Mouse (Mus musculus): ENCODE measurements at regions not wholly inside any gene's neighbourhood (a gene's known extent, or its start where the extent isn't known, plus 50 kb on each side); places are given as distances from the start of the nearest gene placed in this dataset.

- Histone ChIP-seq H3K4me1 (ENCODE audit: control insufficient read depth in 2 of 2, insufficient read depth in 2 of 2, low read length in 2 of 2, poor library complexity in 1 of 2) (no peaks in the 10 kb centered on the region), H3K9ac (ENCODE audit: insufficient read depth, low read depth, low read length, poor library complexity, severe bottlenecking) (no peak overlapping the region), H3K36me3 (ENCODE audit: control insufficient read depth, insufficient read depth, low read length, poor library complexity, severe bottlenecking) (no peaks in the 10 kb centered on the region), H3K27ac (ENCODE audit: insufficient read depth, low read depth, low read length, poor library complexity, severe bottlenecking) (no peak overlapping the region), H3K4me3 (ENCODE audit: insufficient read depth in 1 of 2, low read depth in 1 of 2, low read length in 2 of 2, poor library complexity in 1 of 2, severe bottlenecking in 1 of 2) (no peak overlapping the region), H3K9me3 (ENCODE audit: control insufficient read depth, insufficient read depth, low read depth, low read length) (no peaks in the 10 kb centered on the region)
- DNase-seq (ENCODE audit: low read depth, low spot score) = no peak
- in situ Hi-C loops (cut with MboI; ENCODE audit: low sequenced_read_pairs in 2 of 2, unreplicated experiment in 2 of 2) = loop anchor here in 1 of 2 experiments (25.0 kb wide), 1 partner anchor 1016 kb away; no protein-coding TSS in a partner anchor
- TF ChIP-seq MAFK (IDR thresholded peaks at IDR 0.05; ENCODE audit: insufficient read depth, low read depth, low read length) (no peak), CHD2 (IDR thresholded peaks at IDR 0.05; ENCODE audit: low read depth, low read length) (no peak), ZC3H11A (IDR thresholded peaks at IDR 0.05; ENCODE audit: borderline replicate concordance, low read depth, low read length) (no peak), ZNF384 (IDR thresholded peaks at IDR 0.05; ENCODE audit: low read depth, low read length) (no peak), HCFC1 (IDR thresholded peaks at IDR 0.05; ENCODE audit: borderline replicate concordance, insufficient read depth, low read length) (no peak)
Observed at GRCm38 (mm10) chr13:115696197-115696596, 594.4 kb upstream of the Itga1 start.

- in situ Hi-C loops (cut with MboI; ENCODE audit: low sequenced_read_pairs in 2 of 2, unreplicated experiment in 2 of 2) = loop anchor here in 1 of 2 experiments (25.0 kb wide), 1 partner anchor 1025 kb away; no protein-coding TSS in a partner anchor
- H3K4me3 ChIP-seq (ENCODE audit: insufficient read depth in 1 of 2, low read depth in 1 of 2, low read length in 2 of 2, poor library complexity in 1 of 2, severe bottlenecking in 1 of 2) = no peak overlapping the region
Observed at GRCm38 (mm10) chr13:115687426-115687825, 585.7 kb upstream of the Itga1 start.

GRCm38 (mm10) chr13:115679591-115679990, 577.8 kb upstream of the Itga1 start:
- Histone ChIP-seq H3K27ac (ENCODE audit: insufficient read depth, low read depth, low read length, poor library complexity, severe bottlenecking) (no peak overlapping the region), H3K36me3 (ENCODE audit: control insufficient read depth, insufficient read depth, low read length, poor library complexity, severe bottlenecking) (no peaks in the 10 kb centered on the region), H3K9me3 (ENCODE audit: control insufficient read depth, insufficient read depth, low read depth, low read length) (no peaks in the 10 kb centered on the region), H3K4me3 (ENCODE audit: insufficient read depth in 1 of 2, low read depth in 1 of 2, low read length in 2 of 2, poor library complexity in 1 of 2, severe bottlenecking in 1 of 2) (no peak overlapping the region), H3K9ac (ENCODE audit: insufficient read depth, low read depth, low read length, poor library complexity, severe bottlenecking) (no peak overlapping the region), H3K4me1 (ENCODE audit: control insufficient read depth in 2 of 2, insufficient read depth in 2 of 2, low read length in 2 of 2, poor library complexity in 1 of 2) (no peaks in the 10 kb centered on the region)
- DNase-seq (ENCODE audit: low read depth, low spot score) = no peak
- TF ChIP-seq ZC3H11A (IDR thresholded peaks at IDR 0.05; ENCODE audit: borderline replicate concordance, low read depth, low read length) (no peak), HCFC1 (IDR thresholded peaks at IDR 0.05; ENCODE audit: borderline replicate concordance, insufficient read depth, low read length) (no peak), MAFK (IDR thresholded peaks at IDR 0.05; ENCODE audit: insufficient read depth, low read depth, low read length) (no peak), ZNF384 (IDR thresholded peaks at IDR 0.05; ENCODE audit: low read depth, low read length) (no peak), CHD2 (IDR thresholded peaks at IDR 0.05; ENCODE audit: low read depth, low read length) (no peak)
- in situ Hi-C loops (cut with MboI; ENCODE audit: low sequenced_read_pairs in 2 of 2, unreplicated experiment in 2 of 2) = loop anchor here in 1 of 2 experiments (25.0 kb wide), 1 partner anchor 1033 kb away; no protein-coding TSS in a partner anchor

More at GRCm38 (mm10) chr13:115687426-115687825, 585.7 kb upstream of the Itga1 start:
- DNase-seq (ENCODE audit: low read depth, low spot score) = no peak
- Histone ChIP-seq H3K9ac (ENCODE audit: insufficient read depth, low read depth, low read length, poor library complexity, severe bottlenecking) (no peak overlapping the region), H3K9me3 (ENCODE audit: control insufficient read depth, insufficient read depth, low read depth, low read length) (no peaks in the 10 kb centered on the region), H3K4me1 (ENCODE audit: control insufficient read depth in 2 of 2, insufficient read depth in 2 of 2, low read length in 2 of 2, poor library complexity in 1 of 2) (no peaks in the 10 kb centered on the region), H3K36me3 (ENCODE audit: control insufficient read depth, insufficient read depth, low read length, poor library complexity, severe bottlenecking) (no peaks in the 10 kb centered on the region), H3K27ac (ENCODE audit: insufficient read depth, low read depth, low read length, poor library complexity, severe bottlenecking) (no peak overlapping the region)
- TF ChIP-seq ZC3H11A (IDR thresholded peaks at IDR 0.05; ENCODE audit: borderline replicate concordance, low read depth, low read length) = no peak

GRCm38 (mm10) chr13:115676836-115677235, 575.1 kb upstream of the Itga1 start:
- in situ Hi-C loops (cut with MboI; ENCODE audit: low sequenced_read_pairs in 2 of 2, unreplicated experiment in 2 of 2) = loop anchor here in 1 of 2 experiments (25.0 kb wide), 1 partner anchor 1035 kb away; no protein-coding TSS in a partner anchor
- TF ChIP-seq ZNF384 (IDR thresholded peaks at IDR 0.05; ENCODE audit: low read depth, low read length) (no peak), CHD2 (IDR thresholded peaks at IDR 0.05; ENCODE audit: low read depth, low read length) (no peak), MAFK (IDR thresholded peaks at IDR 0.05; ENCODE audit: insufficient read depth, low read depth, low read length) (no peak), ZC3H11A (IDR thresholded peaks at IDR 0.05; ENCODE audit: borderline replicate concordance, low read depth, low read length) (no peak), HCFC1 (IDR thresholded peaks at IDR 0.05; ENCODE audit: borderline replicate concordance, insufficient read depth, low read length) (no peak)

GRCm38 (mm10) chr13:115673729-115674128, 572.0 kb upstream of the Itga1 start:
- DNase-seq (ENCODE audit: low read depth, low spot score) = no peak

More at GRCm38 (mm10) chr13:115676836-115677235, 575.1 kb upstream of the Itga1 start:
- no peak overlapping the region for H3K9ac ChIP-seq (ENCODE audit: insufficient read depth, low read depth, low read length, poor library complexity, severe bottlenecking)
- no peak for DNase-seq (ENCODE audit: low read depth, low spot score)
- no peak overlapping the region for H3K4me3 ChIP-seq (ENCODE audit: insufficient read depth in 1 of 2, low read depth in 1 of 2, low read length in 2 of 2, poor library complexity in 1 of 2, severe bottlenecking in 1 of 2)
- no peaks in the 10 kb centered on the region for H3K9me3 ChIP-seq (ENCODE audit: control insufficient read depth, insufficient read depth, low read depth, low read length)
- no peaks in the 10 kb centered on the region for H3K4me1 ChIP-seq (ENCODE audit: control insufficient read depth in 2 of 2, insufficient read depth in 2 of 2, low read length in 2 of 2, poor library complexity in 1 of 2)
- H3K27ac ChIP-seq (ENCODE audit: insufficient read depth, low read depth, low read length, poor library complexity, severe bottlenecking) = no peak overlapping the region
- H3K36me3 ChIP-seq (ENCODE audit: control insufficient read depth, insufficient read depth, low read length, poor library complexity, severe bottlenecking) = no peaks in the 10 kb centered on the region

More at GRCm38 (mm10) chr13:115673729-115674128, 572.0 kb upstream of the Itga1 start:
- Histone ChIP-seq H3K27ac (ENCODE audit: insufficient read depth, low read depth, low read length, poor library complexity, severe bottlenecking) (no peak overlapping the region), H3K9ac (ENCODE audit: insufficient read depth, low read depth, low read length, poor library complexity, severe bottlenecking) (no peak overlapping the region), H3K9me3 (ENCODE audit: control insufficient read depth, insufficient read depth, low read depth, low read length) (no peaks in the 10 kb centered on the region), H3K4me3 (ENCODE audit: insufficient read depth in 1 of 2, low read depth in 1 of 2, low read length in 2 of 2, poor library complexity in 1 of 2, severe bottlenecking in 1 of 2) (no peak overlapping the region), H3K4me1 (ENCODE audit: control insufficient read depth in 2 of 2, insufficient read depth in 2 of 2, low read length in 2 of 2, poor library complexity in 1 of 2) (no peaks in the 10 kb centered on the region), H3K36me3 (ENCODE audit: control insufficient read depth, insufficient read depth, low read length, poor library complexity, severe bottlenecking) (no peaks in the 10 kb centered on the region)
- TF ChIP-seq HCFC1 (IDR thresholded peaks at IDR 0.05; ENCODE audit: borderline replicate concordance, insufficient read depth, low read length) (no peak), CHD2 (IDR thresholded peaks at IDR 0.05; ENCODE audit: low read depth, low read length) (no peak), ZNF384 (IDR thresholded peaks at IDR 0.05; ENCODE audit: low read depth, low read length) (no peak), ZC3H11A (IDR thresholded peaks at IDR 0.05; ENCODE audit: borderline replicate concordance, low read depth, low read length) (no peak), MAFK (IDR thresholded peaks at IDR 0.05; ENCODE audit: insufficient read depth, low read depth, low read length) (no peak)
- in situ Hi-C loops (cut with MboI; ENCODE audit: low sequenced_read_pairs in 2 of 2, unreplicated experiment in 2 of 2) = no loop called here
